Mouse (Mus musculus) lung, postnatal 0 days (tissue): ENCODE results near the gene Ddo.

Experiments
- CTCF ChIP-seq: IDR thresholded peaks from 2 replicates; pipeline ENCODE4 v1.5.1; 2016; ENCODE audit warnings: antibody characterized with exemption, mild to moderate bottlenecking
- EP300 ChIP-seq: IDR thresholded peaks from 2 replicates; pipeline ENCODE4 v1.6.1; 2016; ENCODE audit warnings: antibody characterized with exemption, mild to moderate bottlenecking, control low read depth

- TF ChIP-seq CTCF: no peak
- no peak for TF ChIP-seq EP300
Measured at GRCm38 (mm10) chr10:40687407-40687806, 57.6 kb downstream of the Ddo start.
